Mouse (Mus musculus): ENCODE results near the gene Dusp5.
"Not testable (repeated sequence)": the region's sequence is repeated elsewhere in the genome, so short reads cannot be mapped to it uniquely, and the experiment has no call there.

Gene Dusp5

DNA sequence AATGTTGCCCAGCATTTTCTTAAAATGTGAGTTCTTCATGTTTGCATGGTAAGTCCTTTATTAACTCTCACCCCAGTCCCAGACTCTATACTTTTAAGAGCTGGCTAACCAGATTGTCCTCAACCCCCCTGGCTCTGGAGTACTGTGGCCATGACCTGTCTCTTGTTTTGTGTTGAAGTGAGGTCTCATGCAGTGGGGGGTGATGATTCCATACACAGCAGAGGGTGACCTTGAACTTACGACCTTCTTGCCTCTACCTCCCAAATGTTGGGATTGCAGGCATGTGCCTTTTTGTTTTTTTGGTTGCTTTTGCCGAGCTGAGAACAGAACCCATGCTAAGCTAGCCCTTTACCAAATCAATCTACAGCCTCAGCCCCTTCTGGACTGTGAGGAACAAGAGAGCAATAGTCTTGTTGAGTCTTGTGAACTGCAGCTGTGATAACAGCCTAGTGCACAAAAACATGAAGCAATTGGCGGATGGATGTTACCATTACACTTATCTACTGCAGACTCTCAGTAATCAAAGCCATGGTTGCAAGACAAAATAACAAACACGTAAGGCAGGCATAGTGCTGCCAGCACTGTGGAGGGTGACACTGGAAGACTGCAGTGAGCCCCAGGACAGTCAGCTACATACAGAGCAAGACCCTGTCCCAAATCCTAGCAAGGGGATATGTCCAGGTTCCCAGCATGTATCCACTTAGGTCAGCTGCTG is 46.5 kb downstream of the Dusp5 start:
- DNase-seq (ENCODE audit: low read depth), result no peak

DNA sequence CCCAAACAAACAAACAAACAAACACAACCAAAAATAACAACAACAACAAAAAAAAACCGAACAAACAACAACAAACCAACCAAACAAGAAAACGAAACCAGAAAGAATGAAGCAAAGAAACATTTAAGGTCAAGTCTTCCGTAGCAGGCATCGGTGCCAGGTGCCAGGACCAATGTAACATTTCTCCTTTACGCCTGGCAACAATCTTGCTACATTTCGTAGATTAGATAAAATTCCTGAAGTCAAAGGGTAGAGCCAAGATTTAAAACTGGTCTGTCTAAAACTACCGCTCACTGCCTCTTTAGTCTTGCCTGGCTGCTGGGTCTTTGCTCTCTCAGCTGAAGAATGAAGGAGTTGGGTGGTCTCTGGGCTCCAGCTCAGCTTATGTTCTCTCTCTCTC is 47.2 kb downstream of the Dusp5 start:
- no peak for DNase-seq (ENCODE audit: low read depth)

DNA sequence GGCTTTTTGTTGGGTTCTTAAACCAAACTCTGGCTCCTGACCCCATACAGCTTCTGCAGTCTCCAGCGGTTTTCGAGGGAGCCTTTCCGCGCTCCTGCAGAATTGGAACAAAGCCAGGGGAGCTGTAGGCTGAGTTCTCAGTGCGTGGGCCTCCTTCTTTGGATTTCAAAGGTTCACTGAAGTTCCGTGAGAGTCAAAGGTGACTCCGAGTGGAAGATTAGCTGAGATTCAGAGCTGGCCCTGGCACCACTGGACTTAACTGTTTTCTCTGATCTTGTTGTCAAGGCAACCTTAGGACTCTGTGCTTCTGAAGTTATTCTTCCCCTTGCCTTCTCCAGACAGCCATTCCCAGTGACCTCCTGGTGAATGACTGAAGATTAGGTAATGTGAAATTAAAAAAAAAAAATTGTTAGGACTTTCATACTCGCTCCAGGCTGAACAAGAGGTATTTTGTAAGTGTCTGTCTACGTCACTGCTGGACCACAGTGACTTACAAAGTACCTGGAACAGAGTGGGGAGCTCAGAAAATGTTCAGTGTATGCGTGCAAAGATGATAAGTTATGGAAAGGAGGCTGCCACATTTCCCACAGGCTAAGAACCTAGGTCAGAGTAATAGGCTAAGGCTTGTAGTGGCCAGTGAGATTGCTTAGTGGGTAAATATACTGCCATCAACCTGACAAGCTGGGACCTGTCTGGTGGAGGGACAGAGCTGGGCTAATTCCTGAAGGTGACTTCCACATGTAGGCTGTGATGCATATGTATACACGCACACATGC is 48.3 kb downstream of the Dusp5 start:
- DNase-seq (ENCODE audit: low read depth), result no peak

DNA sequence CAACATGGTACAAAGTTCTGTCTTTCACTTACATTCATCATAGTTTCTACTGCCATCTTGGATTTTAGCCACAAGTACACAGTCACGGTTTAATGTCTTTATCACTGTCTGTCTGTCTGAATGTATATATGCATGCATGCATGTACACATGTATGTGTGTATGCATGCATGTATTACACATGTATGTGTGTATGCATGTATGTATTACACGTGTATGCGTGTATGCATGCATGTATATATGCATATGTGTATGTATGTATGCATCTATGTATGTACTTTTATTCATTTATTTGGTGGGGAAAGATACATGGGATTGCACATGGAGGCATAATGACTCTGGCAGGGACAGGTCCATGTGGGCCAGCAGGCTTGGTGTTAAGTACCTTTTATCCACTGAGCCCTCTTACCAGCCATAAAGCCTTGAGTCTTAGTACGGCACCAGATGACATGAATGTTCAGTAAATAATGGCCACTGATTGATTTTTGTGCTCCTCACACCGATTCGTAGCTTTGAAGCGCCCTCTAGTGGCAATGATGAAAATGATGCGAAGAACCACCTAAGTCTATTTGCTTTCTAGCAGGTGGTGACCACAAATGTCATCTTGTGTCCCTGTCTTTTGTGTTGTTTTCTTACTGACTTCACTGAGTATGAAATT is 49.8 kb downstream of the Dusp5 start:
- peak; percentile 42 for DNase-seq (ENCODE audit: low read depth)

DNA sequence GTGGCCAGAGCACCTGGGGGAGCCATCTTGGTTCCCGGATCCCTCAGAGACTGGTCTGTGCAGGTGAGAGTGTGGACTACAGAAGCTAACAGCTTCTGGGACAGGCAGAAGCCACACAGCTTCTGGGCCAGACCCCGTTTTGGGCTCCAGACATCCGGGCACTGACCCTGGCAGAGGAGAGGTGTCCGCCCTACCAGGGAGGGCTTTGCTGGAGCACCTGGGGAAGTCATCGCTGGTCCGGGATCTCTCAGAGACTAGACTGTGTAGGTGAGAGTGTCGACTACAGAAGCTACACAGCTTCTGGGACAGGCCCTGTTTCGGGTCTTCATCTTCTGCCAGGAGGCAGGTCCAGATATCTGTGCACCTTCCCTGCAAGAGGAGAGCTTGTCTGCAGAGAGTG is 51.4 kb downstream of the Dusp5 start:
- DNase-seq (ENCODE audit: low read depth), result not testable (repeated sequence)

DNA sequence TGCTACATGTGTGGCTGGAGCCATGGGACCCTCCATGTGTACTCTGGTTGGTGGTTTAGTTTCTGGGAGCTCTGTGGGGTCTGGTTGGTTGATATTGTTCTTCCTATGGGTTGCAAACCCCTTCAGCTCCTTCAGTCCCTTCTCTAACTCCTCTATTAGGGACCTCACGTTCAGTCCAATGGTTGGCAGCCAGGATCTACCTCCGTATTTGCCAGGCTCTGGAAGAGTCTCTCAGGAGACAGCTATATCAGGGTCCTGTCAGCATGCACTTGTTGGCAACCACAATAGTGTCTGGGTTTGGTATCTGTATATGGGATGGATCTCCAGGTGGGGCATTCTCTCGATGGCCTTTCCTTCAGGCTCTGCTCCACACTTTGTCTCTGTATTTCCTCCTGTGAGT is 58.8 kb downstream of the Dusp5 start:
- DNase-seq (ENCODE audit: low read depth), result not testable (repeated sequence)

DNA sequence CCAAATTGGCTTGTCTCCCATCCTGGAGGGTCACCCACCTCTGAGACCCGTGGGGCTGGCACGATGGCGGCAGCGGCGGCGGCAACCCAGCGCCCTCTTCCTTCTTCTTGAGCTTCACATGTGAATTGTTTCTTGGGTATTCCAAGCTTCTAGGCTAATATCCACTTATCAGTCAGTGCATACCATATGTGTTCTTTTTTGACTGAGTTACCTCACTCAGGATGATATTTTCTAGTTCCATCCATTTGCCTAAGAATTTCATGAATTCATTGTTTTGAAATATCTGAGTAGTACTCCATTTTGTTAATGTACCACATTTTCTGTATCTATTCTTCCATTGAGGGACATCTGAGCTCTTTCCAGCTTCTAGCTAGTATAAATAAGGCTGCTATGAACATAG is 60.1 kb downstream of the Dusp5 start, which contains the start of gene Nutf2-ps1:
Gene Nutf2-ps1, minus strand, starts transcription at position 101 of the 400 bp plus-strand sequence.
- DNase-seq (ENCODE audit: low read depth), result not testable (repeated sequence)

Measured in c-Kit-positive CD71-positive TER-119-negative erythroid progenitor cells, embryonic 14.5 days (primary cell).